Mouse (Mus musculus): ENCODE data around the gene Mettl4.

GRCm38 (mm10) chr17:94750136-94750729 is 414 bp upstream of the Mettl4 start:
- TF ChIP-seq TAL1 (IDR thresholded peaks at IDR 0.05; ENCODE audit: low read length) (no peak), GATA1 (IDR thresholded peaks at IDR 0.05; ENCODE audit: low read length) (no peak)

Measured in erythroblast, embryonic 14.5 days (primary cell).